Mouse (Mus musculus) forebrain, embryonic 11.5 days (tissue): Measurements from ENCODE around the gene Bnc2. TPM values are rescaled to one million over a fixed set of nuclear protein-coding genes. Genes with fewer than 3 reads are reported as not detected.

Experiments used
- ATAC-seq: fragments of 200-750 bp; cut with Nextera tagmentation; replicated peaks from 2 replicates; pipeline ENCODE4 v1.8.0; 2017; ENCODE audit warnings: moderate TSS enrichment; ENCODE audit not compliant: low FRiP score
- DNase-seq: peaks from one replicate; pipeline ENCODE4 v3.0.0-alpha.2; 2017; ENCODE audit warnings: low spot score
- H3K27ac ChIP-seq: fragments of 300-500 bp; sonication (generic); 2 replicates; pipeline ENCODE4 v1.5.1; 2014; ENCODE audit warnings: low read depth, low read length
- H3K27me3 ChIP-seq: fragments of 300-500 bp; sonication (generic); 2 replicates; pipeline ENCODE4 v1.6.1; 2014; ENCODE audit warnings: mild to moderate bottlenecking, low read length, mixed read lengths; ENCODE audit not compliant: control insufficient read depth, insufficient read depth
- H3K36me3 ChIP-seq: fragments of 300-500 bp; sonication (generic); 2 replicates; pipeline ENCODE4 v1.6.1; 2014; ENCODE audit warnings: mild to moderate bottlenecking, low read length, moderate library complexity, mixed read lengths; ENCODE audit not compliant: control insufficient read depth, insufficient read depth
- H3K4me1 ChIP-seq: fragments of 300-500 bp; sonication (generic); replicated peaks from 2 replicates; pipeline ENCODE4 v1.6.1; 2014; ENCODE audit warnings: low read length, mixed read lengths; ENCODE audit not compliant: control insufficient read depth, insufficient read depth
- H3K4me2 ChIP-seq: fragments of 300-500 bp; sonication (generic); 2 replicates; pipeline ENCODE4 v1.6.1; 2014; ENCODE audit warnings: low read depth, mild to moderate bottlenecking, low read length, moderate library complexity, mixed read lengths; ENCODE audit not compliant: severe bottlenecking
- H3K4me3 ChIP-seq: fragments of 300-500 bp; sonication (generic); 2 replicates; pipeline ENCODE4 v1.5.1; 2014; ENCODE audit warnings: low read depth, low read length
- H3K9ac ChIP-seq: fragments of 300-500 bp; sonication (generic); 2 replicates; pipeline ENCODE4 v1.6.1; 2014; ENCODE audit warnings: low read length
- H3K9me3 ChIP-seq: fragments of 300-500 bp; sonication (generic); 2 replicates; pipeline ENCODE4 v1.6.1; 2016; ENCODE audit warnings: low read length, mixed read lengths; ENCODE audit not compliant: control insufficient read depth
- WGBS: fragments of 180-500 bp; shearing (Covaris S2); extraction: QIAGEN DNeasy Blood & Tissue Kit; methylation state at CpG from one replicate; pipeline ENCODE4 v1.1.7; 2014; 5-methylcytosine and 5-hydroxymethylcytosine counted together
- polyA plus RNA-seq: library from polyadenylated mRNA; unstranded; fragments of >200 nt; fragmentation: Nextera tagmentation; extraction: Ambion mirVana; gene quantifications from 2 replicates; pipeline ENCODE4 v1.2.1, GENCODE M21; 2014

Bnc2 gene
- 7.5 and 8.6 TPM in 2 replicates for polyA plus RNA-seq

DNA sequence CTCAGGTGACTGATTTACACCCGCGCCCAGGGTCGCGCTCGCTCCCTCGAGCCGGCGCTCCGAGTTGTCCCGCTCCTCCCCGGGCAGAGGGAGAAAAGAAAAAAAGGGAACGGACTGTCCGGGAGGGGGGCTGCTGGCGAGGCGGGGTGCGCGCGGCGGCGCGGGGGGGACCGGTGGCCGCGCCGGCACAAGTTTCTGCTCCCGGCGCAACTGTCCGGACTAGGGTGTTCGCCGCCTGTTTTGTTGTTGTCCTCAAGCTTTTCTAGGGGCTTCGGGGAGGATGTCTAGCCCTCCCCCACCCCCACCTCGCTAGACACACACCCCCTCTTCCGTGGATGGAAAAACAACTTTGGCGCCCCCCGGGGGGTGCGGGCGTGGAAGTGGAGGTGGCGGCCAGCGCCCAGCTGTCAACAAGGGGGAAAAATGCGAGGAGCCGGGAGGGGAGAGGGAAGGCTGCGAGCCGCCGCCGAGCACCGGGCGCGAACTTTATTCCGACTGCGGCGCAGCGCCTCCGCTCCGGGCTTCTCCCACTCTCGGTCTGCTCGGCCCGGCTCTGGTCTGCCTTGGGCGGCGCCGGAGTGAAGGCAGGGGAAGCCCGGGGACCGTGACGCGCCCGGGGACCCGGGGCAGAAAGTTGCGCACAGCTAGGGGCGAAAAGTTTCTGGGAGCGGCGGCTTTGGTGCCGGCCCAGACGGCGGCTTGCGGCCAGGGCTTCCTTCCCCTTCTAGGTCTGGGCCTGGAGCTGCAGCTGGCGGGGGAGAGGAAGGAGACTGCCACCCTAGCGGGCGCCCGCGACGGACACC is at the start of gene Bnc2:
Bnc2 (minus strand) TSS at position 105 of the 803 bp plus-strand sequence.
- H3K27ac ChIP-seq: 0 out of 2 replicates have a peak within 1 kb of the TSS, but pooled peaks have one; percentile 25
- under 1% methylated on average over 77 of the region's 80 CpGs for WGBS
- ATAC-seq: peak; percentile 64

DNA sequence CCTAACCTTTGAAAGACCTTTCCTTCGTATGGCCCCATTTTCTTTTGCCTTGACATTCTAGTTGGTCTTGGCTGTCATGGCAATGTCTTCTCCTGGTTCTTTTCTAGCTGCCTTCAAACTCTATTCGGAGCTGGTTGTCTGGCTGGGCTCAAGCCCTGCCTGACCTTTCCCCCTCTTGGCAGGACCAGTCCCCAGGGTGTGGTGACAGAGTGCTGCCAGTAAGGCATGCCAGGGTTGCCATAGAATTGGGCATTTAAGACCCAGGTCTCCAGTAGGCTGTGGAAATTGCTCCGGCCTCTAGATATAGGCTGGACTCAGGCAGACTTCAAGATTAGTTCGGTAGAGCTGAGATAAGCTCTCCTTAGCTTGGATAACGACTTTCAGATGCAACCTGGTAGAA is 32.9 kb upstream of the Bnc2 start:
- H3K27me3 ChIP-seq: no peaks in the 10 kb centered on the region
- 81% methylated on average over 5 of the region's 5 CpGs for WGBS
- no peak overlapping the region for H3K9ac ChIP-seq
- ATAC-seq: no peak
- H3K4me3 ChIP-seq: no peak overlapping the region
- DNase-seq: no peak
- no peaks in the 10 kb centered on the region for H3K4me1 ChIP-seq
- no peak overlapping the region for H3K4me2 ChIP-seq
- H3K36me3 ChIP-seq: no peaks in the 10 kb centered on the region
- H3K9me3 ChIP-seq: no peaks in the 10 kb centered on the region
- no peak overlapping the region for H3K27ac ChIP-seq

More for the DNA sequence above, at the start of gene Bnc2:
- peaks cover 49% of the 10 kb centered on the region for H3K27me3 ChIP-seq
- H3K4me1 ChIP-seq: peaks cover 10% of the 10 kb centered on the region; the same call in 1 of the 2 replicates
- no peaks in the 10 kb centered on the region for H3K36me3 ChIP-seq
- H3K4me2 ChIP-seq: peak within 1 kb of the TSS; percentile 97
- no peaks in the 10 kb centered on the region for H3K9me3 ChIP-seq
- H3K9ac ChIP-seq: peak within 1 kb of the TSS; percentile 57
- H3K4me3 ChIP-seq: peak within 1 kb of the TSS; percentile 69
- peak; percentile 80 for DNase-seq

DNA sequence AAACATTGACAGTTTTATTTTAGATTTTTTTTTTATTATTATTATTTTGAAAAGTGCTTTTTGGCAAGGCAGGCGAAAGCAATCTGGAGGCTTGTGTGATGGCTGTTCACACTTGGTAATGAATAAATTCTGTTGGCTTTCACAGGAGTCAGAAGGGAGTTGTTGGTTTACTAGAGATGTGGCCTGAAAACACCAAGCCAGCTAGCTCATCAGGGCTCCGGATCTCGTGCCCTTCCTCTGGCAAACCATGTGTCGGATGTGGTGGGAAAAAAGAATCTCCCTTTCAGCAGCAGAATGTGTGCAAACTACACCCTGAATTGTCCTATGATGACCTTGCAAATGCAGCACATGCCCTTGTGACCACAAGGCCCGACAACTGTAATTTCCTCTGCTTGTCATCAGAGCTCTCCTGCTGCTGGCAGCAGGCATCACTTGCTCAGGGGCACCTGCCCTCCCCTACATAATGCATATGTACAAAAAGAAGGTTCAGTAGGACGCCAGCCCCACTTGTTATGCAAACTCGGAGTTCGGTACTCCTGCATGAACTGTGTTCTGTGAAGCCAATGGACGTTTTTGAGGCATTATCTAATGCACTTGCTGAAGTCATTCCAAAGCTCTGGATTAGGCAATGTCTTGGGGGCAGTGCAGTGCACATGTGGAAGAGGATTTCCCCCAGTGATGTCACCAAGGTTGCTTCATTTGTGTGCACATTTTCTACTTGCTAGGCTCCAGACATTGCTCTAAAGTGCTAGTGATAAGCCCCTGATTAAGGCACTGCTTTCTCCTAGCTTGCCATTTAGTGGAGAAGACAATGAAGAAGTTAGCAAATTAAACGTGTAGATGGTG is 10.7 kb upstream of the Bnc2 start:
- no peak overlapping the region for H3K27ac ChIP-seq
- no peak for ATAC-seq
- no peaks in the 10 kb centered on the region for H3K36me3 ChIP-seq
- H3K27me3 ChIP-seq: no peaks in the 10 kb centered on the region
- H3K9me3 ChIP-seq: no peaks in the 10 kb centered on the region
- H3K4me3 ChIP-seq: no peak overlapping the region
- no peak overlapping the region for H3K4me2 ChIP-seq
- no peak overlapping the region for H3K9ac ChIP-seq
- WGBS: 56% methylated on average over 10 of the region's 10 CpGs
- no peaks in the 10 kb centered on the region for H3K4me1 ChIP-seq
- no peak for DNase-seq

DNA sequence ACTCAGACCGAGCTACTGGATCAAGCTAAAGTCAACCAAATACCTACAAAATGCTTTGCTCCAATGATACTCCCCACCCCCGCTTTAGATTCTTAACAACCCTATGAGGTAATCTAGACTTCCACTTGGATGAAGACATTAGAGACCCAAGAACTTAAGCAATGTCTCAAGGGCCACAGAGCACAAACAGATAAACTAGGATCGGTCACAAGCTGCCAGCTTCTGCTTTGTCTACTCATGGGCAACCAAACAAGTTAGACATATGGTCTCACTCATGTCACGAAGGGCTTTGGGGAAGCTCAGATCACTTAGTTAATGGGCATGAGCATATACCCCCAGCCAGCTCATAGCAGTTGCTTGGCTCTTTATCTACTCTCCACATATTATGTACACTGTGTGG is 9.9 kb upstream of the Bnc2 start:
- Histone ChIP-seq H3K4me2 (no peak overlapping the region), H3K4me3 (no peak overlapping the region), H3K27me3 (no peaks in the 10 kb centered on the region), H3K27ac (no peak overlapping the region), H3K9ac (no peak overlapping the region), H3K4me1 (no peaks in the 10 kb centered on the region), H3K9me3 (no peaks in the 10 kb centered on the region), H3K36me3 (no peaks in the 10 kb centered on the region)
- ATAC-seq: no peak
- WGBS: 83% methylated on average over 4 of the region's 4 CpGs
- no peak for DNase-seq

DNA sequence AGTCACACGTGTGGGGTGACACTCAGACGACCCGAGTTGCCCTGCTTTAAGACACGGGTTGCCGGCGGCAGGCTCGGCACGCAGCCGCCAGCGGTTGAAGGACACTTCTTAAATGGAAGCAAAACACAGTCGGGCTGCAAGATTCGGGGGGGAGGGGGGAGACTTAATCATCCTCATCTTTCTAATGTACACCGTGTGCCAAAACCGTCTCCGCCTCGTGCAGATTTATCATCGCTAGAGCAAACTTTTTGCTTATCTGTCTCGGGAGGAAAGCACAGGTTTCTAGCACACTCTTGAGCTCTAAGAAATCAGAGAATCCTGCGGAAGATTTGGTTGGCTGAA is 870 bp upstream of the Bnc2 start:
- peaks cover 47% of the 10 kb centered on the region for H3K27me3 ChIP-seq
- DNase-seq (no peak), ATAC-seq (no peak)
- H3K4me1 ChIP-seq: peaks cover 10% of the 10 kb centered on the region; the same call in 1 of the 2 replicates
- H3K9me3 ChIP-seq: no peaks in the 10 kb centered on the region
- no peak overlapping the region for H3K27ac ChIP-seq
- 1% methylated on average over 19 of the region's 19 CpGs for WGBS
- H3K4me3 ChIP-seq: peak overlapping the region; percentile 69
- H3K4me2 ChIP-seq: peak overlapping the region; percentile 97
- H3K9ac ChIP-seq: peak overlapping the region; percentile 57
- H3K36me3 ChIP-seq: no peaks in the 10 kb centered on the region

DNA sequence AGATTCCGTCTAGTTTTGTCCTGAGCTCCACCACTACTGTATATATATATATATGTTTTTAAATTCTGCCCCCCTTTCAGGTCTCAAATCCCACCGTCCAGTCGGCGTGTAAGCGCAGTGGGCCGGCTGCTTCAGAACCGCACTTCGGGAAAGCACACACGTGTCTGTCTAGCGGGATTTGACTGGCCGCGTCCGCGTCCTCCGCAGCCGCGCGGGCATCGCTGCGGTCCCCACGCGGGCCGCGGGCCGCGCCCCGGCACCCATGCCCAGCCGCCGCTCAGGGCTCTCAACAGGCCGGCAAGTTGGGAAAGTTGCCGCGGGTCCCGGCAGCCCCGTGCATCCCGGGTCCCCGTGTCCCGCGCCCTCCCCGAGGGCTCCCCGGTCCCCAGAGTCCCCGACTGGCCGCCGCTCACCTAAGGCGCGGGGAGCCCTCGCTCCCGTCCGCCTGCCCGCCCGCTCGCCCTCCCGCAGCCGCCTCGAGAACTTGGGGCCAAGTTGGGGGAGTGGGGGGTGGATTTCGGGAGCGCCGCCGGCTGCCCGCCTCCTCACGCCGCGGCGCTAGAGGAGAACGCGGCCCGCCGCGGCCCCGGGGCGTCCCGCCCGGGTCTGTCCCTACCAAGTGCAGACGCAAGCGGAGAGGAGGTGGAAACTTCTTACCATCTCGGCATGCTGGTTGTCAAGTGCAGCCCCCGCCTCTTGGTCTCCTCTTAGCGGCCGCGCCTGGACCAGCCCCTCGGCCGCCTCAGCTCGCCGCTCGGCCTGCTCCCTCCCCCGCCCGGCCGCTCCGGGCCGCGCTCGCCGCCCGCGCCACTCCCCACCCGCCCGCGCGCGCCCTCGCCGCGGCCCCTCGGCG is 531 bp downstream of the Bnc2 start:
- peaks cover 49% of the 10 kb centered on the region for H3K27me3 ChIP-seq
- no peaks in the 10 kb centered on the region for H3K9me3 ChIP-seq
- H3K4me2 ChIP-seq: peak overlapping the region; percentile 97
- H3K36me3 ChIP-seq: no peaks in the 10 kb centered on the region
- H3K27ac ChIP-seq: 0 out of 2 replicates have a peak overlapping the region, but pooled peaks have one; percentile 25
- H3K4me3 ChIP-seq: peak overlapping the region; percentile 69
- peaks cover 10% of the 10 kb centered on the region; the same call in 1 of the 2 replicates for H3K4me1 ChIP-seq
- DNase-seq (peak; percentile 84), ATAC-seq (peak; percentile 80)
- WGBS: under 1% methylated on average over 100 of the region's 104 CpGs
- H3K9ac ChIP-seq: peak overlapping the region; percentile 57

DNA sequence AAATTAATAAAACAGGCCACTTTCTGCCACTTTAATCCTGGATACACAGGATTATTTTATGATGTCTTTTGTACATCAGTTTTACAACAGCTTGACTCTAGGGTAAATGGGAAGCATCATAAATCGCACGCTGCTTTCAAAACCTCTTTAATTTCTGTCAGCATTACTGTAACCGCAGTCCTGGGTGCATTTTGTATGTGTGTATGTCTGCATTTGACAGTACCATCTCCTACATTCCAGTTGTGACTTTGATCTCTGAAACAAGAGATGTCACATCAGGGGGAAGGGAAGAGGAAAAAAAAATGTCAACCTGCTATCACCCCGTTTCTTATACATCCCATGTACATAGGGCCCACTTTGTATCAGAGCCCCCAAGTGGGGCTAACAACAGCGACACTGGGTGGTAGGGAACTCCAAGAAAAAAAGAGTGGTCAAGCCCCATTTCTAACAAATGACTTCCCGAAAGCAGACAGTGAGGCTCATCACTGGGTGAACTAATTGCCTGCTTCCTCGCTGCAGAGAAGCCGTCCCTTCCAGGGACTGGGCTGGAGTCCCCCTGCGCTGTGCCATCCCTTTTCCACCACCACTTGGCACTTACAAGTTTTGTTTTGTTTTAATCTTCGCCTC is 1.3 kb downstream of the Bnc2 start:
- 14% methylated on average over 10 of the region's 10 CpGs for WGBS
- Histone ChIP-seq H3K9ac (peak overlapping the region; percentile 57; the same call in 1 of the 2 replicates), H3K4me2 (peak overlapping the region; percentile 97), H3K9me3 (no peaks in the 10 kb centered on the region), H3K27ac (no peak overlapping the region), H3K4me1 (peaks cover 10% of the 10 kb centered on the region; the same call in 1 of the 2 replicates), H3K27me3 (peaks cover 49% of the 10 kb centered on the region), H3K4me3 (peak overlapping the region; percentile 69), H3K36me3 (no peaks in the 10 kb centered on the region)
- no peak for ATAC-seq
- DNase-seq: no peak
